Mouse (Mus musculus): ENCODE data around the gene Scgb1b2. TPM values are rescaled to one million over a fixed set of nuclear protein-coding genes. Genes with fewer than 3 reads are reported as not detected.

Gene Scgb1b2
- polyA plus RNA-seq (2012; rRNA removed) = not detected in 2 replicates

GRCm38 (mm10) chr7:31291721-31292120 is at the start of gene Scgb1b2:
Gene Scgb1b2, minus strand, starts transcription at chr7:31291821.
- DNase-seq (ENCODE audit: low read depth) = no peak
- no peak for TF ChIP-seq POLR2A (IDR thresholded peaks at IDR 0.05; ENCODE audit: borderline replicate concordance, extremely low read depth, insufficient read depth, insufficient read length, poor library complexity, severe bottlenecking)
- no peak for TF ChIP-seq CTCF (IDR thresholded peaks at IDR 0.05; ENCODE audit: borderline replicate concordance, extremely low read depth, insufficient read depth, insufficient read length)

GRCm38 (mm10) chr7:31290208-31290607 is 1.4 kb downstream of the Scgb1b2 start, which contains the start of gene Scgb2b2:
Gene Scgb2b2, plus strand, starts transcription at chr7:31290508.
- no peak for TF ChIP-seq CTCF (IDR thresholded peaks at IDR 0.05; ENCODE audit: borderline replicate concordance, extremely low read depth, insufficient read depth, insufficient read length)
- no peak for DNase-seq (ENCODE audit: low read depth)

Other genes starting within 250 kb of the Scgb1b2 start
- gene Fxyd5, start 249.3 kb downstream of the Scgb1b2 start, polyA plus RNA-seq (2012; rRNA removed) = 10.3 and 12.5 TPM in 2 replicates
- gene Fxyd7, start 240.4 kb downstream of the Scgb1b2 start, polyA plus RNA-seq (2012; rRNA removed) = 51.6 and 74.4 TPM in 2 replicates
- gene Fxyd1, start 234.6 kb downstream of the Scgb1b2 start, polyA plus RNA-seq (2012; rRNA removed) = 8.5 and 12.6 TPM in 2 replicates
- 0.74 and 0.79 TPM in 2 replicates for gene Lgi4, start 232.5 kb downstream of the Scgb1b2 start, polyA plus RNA-seq (2012; rRNA removed)
- gene Fxyd3, start 215.1 kb downstream of the Scgb1b2 start, polyA plus RNA-seq (2012; rRNA removed) = 1.9 TPM in 2 replicates
- gene Hpn, start 176.5 kb downstream of the Scgb1b2 start, polyA plus RNA-seq (2012; rRNA removed) = 0.62 and 1.00 TPM in 2 replicates
- gene Scn1b, start 164.8 kb downstream of the Scgb1b2 start, polyA plus RNA-seq (2012; rRNA removed) = 11.2 and 12.9 TPM in 2 replicates
- 404 and 573 TPM in 2 replicates for gene Gramd1a, start 135.9 kb downstream of the Scgb1b2 start, polyA plus RNA-seq (2012; rRNA removed)
- not detected in 2 replicates for gene Scgb2b2, start 1.3 kb downstream of the Scgb1b2 start, polyA plus RNA-seq (2012; rRNA removed)
- gene Scgb2b3, start 70.3 kb upstream of the Scgb1b2 start, polyA plus RNA-seq (2012; rRNA removed) = not detected in 2 replicates
- not detected in 2 replicates for gene Scgb1b3, start 83.8 kb upstream of the Scgb1b2 start, polyA plus RNA-seq (2012; rRNA removed)